Mouse (Mus musculus): ENCODE results near the gene Garnl3. TPM values are rescaled to one million over a fixed set of nuclear protein-coding genes. Genes with fewer than 3 reads are reported as not detected.

Gene Garnl3
- polyA plus RNA-seq, 1 experiment from 2014 or later, result 13.6 TPM

DNA sequence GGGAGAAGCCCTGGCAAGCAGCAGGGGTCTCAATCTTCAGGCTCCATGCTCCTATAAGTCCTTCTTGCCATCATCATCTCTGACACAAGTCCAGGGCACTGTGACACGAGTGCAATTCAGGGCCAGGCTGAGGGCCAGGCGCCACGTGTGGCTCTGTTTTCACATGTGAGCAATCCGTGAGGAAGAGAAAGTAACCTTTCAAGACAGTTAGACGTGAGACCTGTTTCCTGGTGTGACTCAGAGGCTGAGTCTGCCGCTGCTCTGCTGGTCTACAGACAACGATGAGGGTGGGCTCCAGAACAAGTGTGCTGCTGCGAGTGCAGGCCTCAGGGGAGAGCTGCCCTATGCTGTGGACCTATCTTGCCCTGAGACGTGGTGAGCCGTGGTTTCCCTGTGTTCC lies 41.7 kb upstream of the Garnl3 start:
- Histone ChIP-seq H3K9me3 (ENCODE audit: control insufficient read depth, low read length) (no peaks in the 10 kb centered on the region), H3K4me3 (ENCODE audit: low read depth, low read length) (no peak overlapping the region), H3K27ac (ENCODE audit: low read depth, low read length) (no peak overlapping the region), H3K4me1 (ENCODE audit: control insufficient read depth, insufficient read depth, low read length) (peaks cover 4% of the 10 kb centered on the region; the same call in 1 of the 2 replicates), H3K27me3 (ENCODE audit: control insufficient read depth, insufficient read depth, low read length) (no peaks in the 10 kb centered on the region), H3K9ac (ENCODE audit: low read length) (no peak overlapping the region), H3K4me2 (no peak overlapping the region), H3K36me3 (ENCODE audit: control insufficient read depth, insufficient read depth, low read length) (no peaks in the 10 kb centered on the region)
- 85% methylated on average over 10 of the region's 10 CpGs for WGBS
- no peak for ATAC-seq (ENCODE audit: low FRiP score)
- no peak for DNase-seq (ENCODE audit: low spot score, missing footprints)

DNA sequence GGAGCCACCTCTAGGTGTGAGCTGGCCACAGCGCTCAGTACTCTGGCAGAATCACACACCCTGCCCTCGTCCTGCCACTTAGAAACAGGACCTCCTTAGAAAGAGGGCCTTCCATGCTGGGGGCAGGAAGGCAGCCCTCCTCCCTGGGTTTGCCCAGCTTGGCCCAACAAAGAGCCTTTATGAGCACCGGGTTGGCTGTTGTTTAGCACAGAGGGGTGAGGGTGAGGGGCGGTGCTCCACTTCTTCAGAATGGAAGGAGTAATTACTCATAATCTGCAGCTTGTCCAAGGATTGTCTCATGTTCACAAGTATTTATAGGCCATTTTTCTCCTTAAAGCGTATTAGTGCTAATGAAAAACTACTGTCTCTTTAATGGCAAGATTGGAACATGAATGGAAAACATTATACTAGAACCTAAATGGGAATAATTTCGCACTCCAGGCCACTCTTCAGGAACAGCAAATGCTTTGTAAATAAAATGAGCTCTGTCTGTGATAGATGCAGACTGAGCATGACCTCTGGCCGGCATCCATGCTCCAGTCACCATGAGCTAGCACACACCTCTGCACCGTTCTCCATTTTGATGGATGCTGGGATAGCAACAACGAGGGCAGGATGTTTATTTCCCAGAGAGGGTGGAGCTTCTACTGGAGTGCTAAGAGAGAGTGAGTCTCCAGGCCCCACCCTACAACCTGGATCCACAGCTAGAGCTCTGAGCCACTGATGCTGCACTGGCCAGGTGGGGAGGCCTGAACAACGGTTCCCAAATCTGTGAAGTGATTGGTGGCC lies 39.5 kb upstream of the Garnl3 start:
- ATAC-seq (ENCODE audit: low FRiP score), result no peak
- H3K36me3 ChIP-seq (ENCODE audit: control insufficient read depth, insufficient read depth, low read length), result no peaks in the 10 kb centered on the region
- no peak overlapping the region for H3K4me3 ChIP-seq (ENCODE audit: low read depth, low read length)
- no peak overlapping the region for H3K27ac ChIP-seq (ENCODE audit: low read depth, low read length)
- no peak overlapping the region for H3K4me2 ChIP-seq
- H3K9ac ChIP-seq (ENCODE audit: low read length), result no peak overlapping the region
- no peaks in the 10 kb centered on the region for H3K9me3 ChIP-seq (ENCODE audit: control insufficient read depth, low read length)
- DNase-seq (ENCODE audit: low spot score, missing footprints), result no peak
- WGBS, result 79% methylated on average over 10 of the region's 10 CpGs
- H3K27me3 ChIP-seq (ENCODE audit: control insufficient read depth, insufficient read depth, low read length), result no peaks in the 10 kb centered on the region
- H3K4me1 ChIP-seq (ENCODE audit: control insufficient read depth, insufficient read depth, low read length), result no peaks in the 10 kb centered on the region; the same call in 1 of the 2 replicates

DNA sequence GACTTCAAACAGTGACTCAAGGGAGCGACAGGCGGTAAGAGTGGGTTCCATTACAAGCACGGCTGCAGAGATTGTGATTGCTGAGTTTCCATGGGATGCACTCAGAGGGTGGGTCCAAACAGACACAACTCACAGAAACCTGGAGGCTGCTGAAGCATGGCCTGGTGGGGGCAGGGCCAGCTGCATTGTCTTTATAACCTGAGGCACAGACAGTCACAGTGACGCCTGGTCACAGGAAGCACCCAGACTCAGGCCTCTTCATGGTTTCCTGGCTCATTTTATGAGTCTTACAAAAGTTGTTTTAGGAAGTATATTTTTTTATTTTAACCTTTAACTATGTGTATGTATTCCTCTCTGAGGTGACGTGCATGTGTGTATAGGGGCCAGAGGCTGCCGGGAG lies 38.0 kb upstream of the Garnl3 start:
- DNase-seq (ENCODE audit: low spot score, missing footprints) (no peak), ATAC-seq (ENCODE audit: low FRiP score) (no peak)
- WGBS, result 81% methylated on average over 6 of the region's 6 CpGs
- Histone ChIP-seq H3K9ac (ENCODE audit: low read length) (no peak overlapping the region), H3K4me3 (ENCODE audit: low read depth, low read length) (no peak overlapping the region), H3K27ac (ENCODE audit: low read depth, low read length) (no peak overlapping the region), H3K27me3 (ENCODE audit: control insufficient read depth, insufficient read depth, low read length) (no peaks in the 10 kb centered on the region), H3K36me3 (ENCODE audit: control insufficient read depth, insufficient read depth, low read length) (no peaks in the 10 kb centered on the region), H3K9me3 (ENCODE audit: control insufficient read depth, low read length) (no peaks in the 10 kb centered on the region), H3K4me2 (no peak overlapping the region), H3K4me1 (ENCODE audit: control insufficient read depth, insufficient read depth, low read length) (no peaks in the 10 kb centered on the region; the same call in 1 of the 2 replicates)

DNA sequence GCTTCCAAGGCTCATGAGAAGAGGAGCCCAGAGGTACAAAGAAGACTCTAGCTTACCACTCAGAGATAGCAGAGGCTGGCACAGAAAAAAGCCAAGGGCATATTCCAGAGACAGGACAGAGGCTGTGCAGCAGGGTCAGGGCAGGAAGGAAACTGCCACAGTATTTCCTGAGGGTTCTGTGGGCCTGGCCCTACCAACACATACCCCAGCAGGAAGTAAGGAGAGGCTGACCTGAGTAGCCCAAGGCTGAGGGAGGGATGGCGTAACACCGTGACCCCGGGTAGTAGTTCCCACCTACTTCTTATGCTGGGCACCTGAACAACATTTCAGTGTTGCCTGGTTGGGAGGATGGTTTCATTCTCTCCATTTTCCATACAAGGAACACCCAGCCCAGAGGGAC lies 35.6 kb upstream of the Garnl3 start:
- Histone ChIP-seq H3K4me1 (ENCODE audit: control insufficient read depth, insufficient read depth, low read length) (no peaks in the 10 kb centered on the region), H3K4me2 (no peak overlapping the region), H3K27me3 (ENCODE audit: control insufficient read depth, insufficient read depth, low read length) (no peaks in the 10 kb centered on the region), H3K9me3 (ENCODE audit: control insufficient read depth, low read length) (no peaks in the 10 kb centered on the region), H3K27ac (ENCODE audit: low read depth, low read length) (no peak overlapping the region), H3K4me3 (ENCODE audit: low read depth, low read length) (no peak overlapping the region), H3K9ac (ENCODE audit: low read length) (no peak overlapping the region), H3K36me3 (ENCODE audit: control insufficient read depth, insufficient read depth, low read length) (no peaks in the 10 kb centered on the region)
- no peak for ATAC-seq (ENCODE audit: low FRiP score)
- DNase-seq (ENCODE audit: low spot score, missing footprints), result no peak
- WGBS, result 93% methylated on average over 3 of the region's 3 CpGs

GRCm38 (mm10) chr2:33165710-33166374 lies 34.4 kb upstream of the Garnl3 start:
- Histone ChIP-seq H3K36me3 (ENCODE audit: control insufficient read depth, insufficient read depth, low read length) (no peaks in the 10 kb centered on the region), H3K4me2 (no peak overlapping the region), H3K9me3 (ENCODE audit: control insufficient read depth, low read length) (no peaks in the 10 kb centered on the region), H3K4me3 (ENCODE audit: low read depth, low read length) (no peak overlapping the region), H3K4me1 (ENCODE audit: control insufficient read depth, insufficient read depth, low read length) (no peaks in the 10 kb centered on the region), H3K27me3 (ENCODE audit: control insufficient read depth, insufficient read depth, low read length) (no peaks in the 10 kb centered on the region), H3K9ac (ENCODE audit: low read length) (no peak overlapping the region), H3K27ac (ENCODE audit: low read depth, low read length) (no peak overlapping the region)
- ATAC-seq (ENCODE audit: low FRiP score), result no peak
- 75% methylated on average over 7 of the region's 7 CpGs for WGBS
- DNase-seq (ENCODE audit: low spot score, missing footprints), result no peak

GRCm38 (mm10) chr2:33165229-33165628 lies 33.8 kb upstream of the Garnl3 start:
- no peak for ATAC-seq (ENCODE audit: low FRiP score)
- H3K36me3 ChIP-seq (ENCODE audit: control insufficient read depth, insufficient read depth, low read length), result no peaks in the 10 kb centered on the region
- H3K9me3 ChIP-seq (ENCODE audit: control insufficient read depth, low read length), result no peaks in the 10 kb centered on the region

DNA sequence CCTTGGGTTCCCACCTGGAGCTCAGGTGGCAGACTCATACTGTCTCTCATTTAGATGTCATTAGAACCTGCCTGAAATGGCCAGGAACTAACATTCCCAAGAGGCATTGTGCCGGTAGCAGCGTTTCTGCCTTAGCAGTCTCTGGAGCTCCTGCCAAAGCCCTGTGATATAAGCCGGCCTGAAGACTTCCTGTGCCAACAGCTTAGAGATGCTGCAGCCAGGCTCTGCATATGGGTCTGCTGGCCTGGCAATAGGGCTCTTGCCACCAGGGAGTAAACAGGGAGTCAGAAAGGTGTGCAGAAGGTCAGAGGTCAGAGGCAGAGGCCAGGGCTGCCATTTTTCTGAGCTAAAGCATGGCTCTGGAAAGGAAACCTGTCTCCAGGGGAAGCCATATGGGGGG lies 33.2 kb upstream of the Garnl3 start:
- Histone ChIP-seq H3K36me3 (ENCODE audit: control insufficient read depth, insufficient read depth, low read length) (no peaks in the 10 kb centered on the region; the same call in 1 of the 2 replicates), H3K4me1 (ENCODE audit: control insufficient read depth, insufficient read depth, low read length) (no peaks in the 10 kb centered on the region), H3K27ac (ENCODE audit: low read depth, low read length) (no peak overlapping the region), H3K4me3 (ENCODE audit: low read depth, low read length) (no peak overlapping the region), H3K27me3 (ENCODE audit: control insufficient read depth, insufficient read depth, low read length) (no peaks in the 10 kb centered on the region), H3K9ac (ENCODE audit: low read length) (no peak overlapping the region), H3K9me3 (ENCODE audit: control insufficient read depth, low read length) (no peaks in the 10 kb centered on the region), H3K4me2 (no peak overlapping the region)
- 85% methylated on average over 3 of the region's 3 CpGs for WGBS
- ATAC-seq (ENCODE audit: low FRiP score) (no peak), DNase-seq (ENCODE audit: low spot score, missing footprints) (peak; percentile 33)

More at GRCm38 (mm10) chr2:33165229-33165628, 33.8 kb upstream of the Garnl3 start:
- no peak overlapping the region for H3K9ac ChIP-seq (ENCODE audit: low read length)
- H3K4me1 ChIP-seq (ENCODE audit: control insufficient read depth, insufficient read depth, low read length), result no peaks in the 10 kb centered on the region
- H3K27me3 ChIP-seq (ENCODE audit: control insufficient read depth, insufficient read depth, low read length), result no peaks in the 10 kb centered on the region
- no peak overlapping the region for H3K27ac ChIP-seq (ENCODE audit: low read depth, low read length)
- H3K4me2 ChIP-seq, result no peak overlapping the region
- DNase-seq (ENCODE audit: low spot score, missing footprints), result no peak
- H3K4me3 ChIP-seq (ENCODE audit: low read depth, low read length), result no peak overlapping the region
- WGBS, result 76% methylated on average over 4 of the region's 4 CpGs

DNA sequence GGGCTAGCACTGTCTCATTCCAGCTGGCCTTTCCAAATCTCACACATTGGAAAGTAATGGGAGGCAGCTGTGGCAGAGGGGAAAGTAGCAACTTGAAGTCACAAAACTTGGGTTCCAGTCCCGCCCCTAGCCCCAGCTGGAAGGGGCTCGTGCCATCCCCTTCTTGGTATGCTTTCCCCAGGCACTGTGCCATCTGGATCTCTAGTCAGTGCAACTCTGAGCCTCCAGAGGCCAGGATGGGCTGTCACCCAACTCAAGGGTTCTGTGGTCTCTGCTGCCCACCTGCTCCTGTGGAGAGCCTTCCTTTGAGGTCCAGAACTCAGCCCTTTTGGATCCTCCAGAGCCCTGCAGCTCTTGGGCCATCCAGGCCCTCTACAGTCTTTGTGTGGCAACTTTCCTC lies 30.7 kb upstream of the Garnl3 start:
- Histone ChIP-seq H3K4me2 (no peak overlapping the region), H3K27me3 (ENCODE audit: control insufficient read depth, insufficient read depth, low read length) (no peaks in the 10 kb centered on the region), H3K4me1 (ENCODE audit: control insufficient read depth, insufficient read depth, low read length) (no peaks in the 10 kb centered on the region), H3K27ac (ENCODE audit: low read depth, low read length) (no peak overlapping the region), H3K36me3 (ENCODE audit: control insufficient read depth, insufficient read depth, low read length) (no peaks in the 10 kb centered on the region; the same call in 1 of the 2 replicates), H3K9ac (ENCODE audit: low read length) (no peak overlapping the region), H3K4me3 (ENCODE audit: low read depth, low read length) (no peak overlapping the region), H3K9me3 (ENCODE audit: control insufficient read depth, low read length) (no peaks in the 10 kb centered on the region)
- 89% methylated on average over 2 of the region's 2 CpGs for WGBS
- no peak for ATAC-seq (ENCODE audit: low FRiP score)
- DNase-seq (ENCODE audit: low spot score, missing footprints), result no peak

- H3K27ac ChIP-seq (ENCODE audit: low read depth, low read length), result no peak overlapping the region
- no peak overlapping the region for H3K9ac ChIP-seq (ENCODE audit: low read length)
- no peak for DNase-seq (ENCODE audit: low spot score, missing footprints)
- H3K4me3 ChIP-seq (ENCODE audit: low read depth, low read length), result no peak overlapping the region
- no peaks in the 10 kb centered on the region; the same call in 1 of the 2 replicates for H3K36me3 ChIP-seq (ENCODE audit: control insufficient read depth, insufficient read depth, low read length)
- H3K27me3 ChIP-seq (ENCODE audit: control insufficient read depth, insufficient read depth, low read length), result no peaks in the 10 kb centered on the region
- H3K4me1 ChIP-seq (ENCODE audit: control insufficient read depth, insufficient read depth, low read length), result no peaks in the 10 kb centered on the region
- WGBS, result 80% methylated on average over 12 of the region's 12 CpGs
- H3K4me2 ChIP-seq, result no peak overlapping the region
- H3K9me3 ChIP-seq (ENCODE audit: control insufficient read depth, low read length), result no peaks in the 10 kb centered on the region
- ATAC-seq (ENCODE audit: low FRiP score), result no peak
Measured at GRCm38 (mm10) chr2:33160326-33160973, 29.0 kb upstream of the Garnl3 start.
